Mouse (Mus musculus): ENCODE measurements around the gene Prdx5. TPM values are rescaled to one million over a fixed set of nuclear protein-coding genes. Genes with fewer than 3 reads are reported as not detected.

Gene Prdx5
- total and polyA plus RNA-seq, 3 experiments = 130 to 246 TPM; not detected in 1

GRCm38 (mm10) chr19:6954046-6954445, 44.1 kb upstream of the Prdx5 start:
- no peak overlapping the region for H3K9ac ChIP-seq (ENCODE audit: control insufficient read depth, low read depth, low read length, poor library complexity, severe bottlenecking)
- H3K36me3 ChIP-seq (ENCODE audit: control insufficient read depth in 1 of 2, insufficient read depth in 2 of 2, low read length in 2 of 2) = peaks cover 2 to 6% of the 10 kb centered on the region in 2 experiments; a peak in 2 of 4 replicates
- DNase-seq (ENCODE audit: low read depth, low spot score) = peak; percentile 18
- H3K27ac ChIP-seq (ENCODE audit: control insufficient read depth, low read depth, low read length) = no peak overlapping the region
- TF ChIP-seq EP300 (IDR thresholded peaks at IDR 0.05; ENCODE audit: low read depth in 1 of 2, low read length in 2 of 2) (no peak), MAFK (IDR thresholded peaks at IDR 0.05; ENCODE audit: borderline replicate concordance, low read depth, low read length) (no peak), ZMIZ1 (IDR thresholded peaks at IDR 0.05; ENCODE audit: low read depth, low read length) (no peak), CTCF (IDR thresholded peaks at IDR 0.05 in 2 of 3, conservative IDR thresholded peaks at IDR 0.05 in 1 of 3; ENCODE audit: control insufficient read depth in 1 of 3, insufficient read depth in 1 of 3, low read depth in 2 of 3, low read length in 3 of 3, poor library complexity in 1 of 3, severe bottlenecking in 1 of 3) (peak; percentile 21 to 49 (median 37); a peak in 4 of 6 replicates), KAT2A (conservative IDR thresholded peaks at IDR 0.05; ENCODE audit: low read depth, low read length) (no peak), HCFC1 (IDR thresholded peaks at IDR 0.05; ENCODE audit: low read depth, low read length) (no peak), TCF12 (IDR thresholded peaks at IDR 0.05; ENCODE audit: low read depth, low read length) (no peak), ZKSCAN1 (IDR thresholded peaks at IDR 0.05; ENCODE audit: low read depth, low read length) (no peak)
- no peaks in the 10 kb centered on the region for H3K9me3 ChIP-seq (replicated peaks; ENCODE audit: insufficient read depth, low read length)
- peaks cover 1% of the 10 kb centered on the region; the same call in 1 of the 2 replicates for H3K79me2 ChIP-seq (ENCODE audit: control insufficient read depth, insufficient read depth, low read length, poor library complexity)
- H3K4me3 ChIP-seq (ENCODE audit: control insufficient read depth in 1 of 2, insufficient read depth in 1 of 2, low read depth in 2 of 2, low read length in 2 of 2) = no peak overlapping the region
- 0 out of 4 replicates have a peak, but pooled peaks cover 0 to 6% of the 10 kb centered on the region in 2 experiments for H3K4me1 ChIP-seq (ENCODE audit: control insufficient read depth in 1 of 2, insufficient read depth in 2 of 2, low read length in 2 of 2)
- no peaks in the 10 kb centered on the region for H3K27me3 ChIP-seq (ENCODE audit: control insufficient read depth in 1 of 2, insufficient read depth in 2 of 2, low read length in 2 of 2)

GRCm38 (mm10) chr19:6952712-6953037, 42.8 kb upstream of the Prdx5 start:
- 0 out of 4 replicates have a peak, but pooled peaks cover 0 to 6% of the 10 kb centered on the region in 2 experiments for H3K4me1 ChIP-seq (ENCODE audit: control insufficient read depth in 1 of 2, insufficient read depth in 2 of 2, low read length in 2 of 2)

GRCm38 (mm10) chr19:6951994-6952711, 42.2 kb upstream of the Prdx5 start:
- Histone ChIP-seq H3K4me1 (ENCODE audit: control insufficient read depth in 1 of 2, insufficient read depth in 2 of 2, low read length in 2 of 2) (0 out of 4 replicates have a peak, but pooled peaks cover 0 to 6% of the 10 kb centered on the region in 2 experiments), H3K27me3 (ENCODE audit: control insufficient read depth in 1 of 2, insufficient read depth in 2 of 2, low read length in 2 of 2) (no peaks in the 10 kb centered on the region), H3K9me3 (replicated peaks; ENCODE audit: insufficient read depth, low read length) (no peaks in the 10 kb centered on the region), H3K9ac (ENCODE audit: control insufficient read depth, low read depth, low read length, poor library complexity, severe bottlenecking) (peak overlapping the region; percentile 82), H3K36me3 (ENCODE audit: control insufficient read depth in 1 of 2, insufficient read depth in 2 of 2, low read length in 2 of 2) (peaks cover 2 to 6% of the 10 kb centered on the region in 2 experiments; a peak in 2 of 4 replicates), H3K79me2 (ENCODE audit: control insufficient read depth, insufficient read depth, low read length, poor library complexity) (peaks cover 1% of the 10 kb centered on the region; the same call in 1 of the 2 replicates), H3K4me3 (ENCODE audit: control insufficient read depth in 1 of 2, insufficient read depth in 1 of 2, low read depth in 2 of 2, low read length in 2 of 2) (peak overlapping the region; percentile 61 to 72), H3K27ac (ENCODE audit: control insufficient read depth, low read depth, low read length) (peak overlapping the region; percentile 91)
- TF ChIP-seq MEF2A (IDR thresholded peaks at IDR 0.05; ENCODE audit: extremely low read depth, insufficient replicate concordance, low read depth, low read length, poor library complexity, severe bottlenecking) = no peak
- TF ChIP-seq CTCF (IDR thresholded peaks at IDR 0.05 in 2 of 3, conservative IDR thresholded peaks at IDR 0.05 in 1 of 3; ENCODE audit: control insufficient read depth in 1 of 3, insufficient read depth in 1 of 3, low read depth in 2 of 3, low read length in 3 of 3, poor library complexity in 1 of 3, severe bottlenecking in 1 of 3) = no peak
- peak in 1 of 2 experiments; percentile 19; a peak in 1 of 4 replicates for TF ChIP-seq POLR2A (IDR thresholded peaks at IDR 0.05; ENCODE audit: control insufficient read depth in 1 of 2, insufficient read depth in 1 of 2, low read depth in 1 of 2, low read length in 2 of 2, poor library complexity in 1 of 2)
- TF ChIP-seq CHD2 (IDR thresholded peaks at IDR 0.05; ENCODE audit: low read length) = no peak
- 0 out of 2 replicates have a peak, but pooled peaks have one; percentile 23 for TF ChIP-seq GATA1 (IDR thresholded peaks at IDR 0.05; ENCODE audit: low read depth, low read length)
- 0 out of 2 replicates have a peak, but pooled peaks have one; percentile 52 for TF ChIP-seq CHD1 (IDR thresholded peaks at IDR 0.05; ENCODE audit: low read depth, low read length)
- no peak for TF ChIP-seq MAFK (IDR thresholded peaks at IDR 0.05; ENCODE audit: borderline replicate concordance, low read depth, low read length)
- TF ChIP-seq USF1 (IDR thresholded peaks at IDR 0.05; ENCODE audit: low read depth, low read length) = peak; percentile 41; the same call in 1 of the 2 replicates
- no peak for TF ChIP-seq MAZ (IDR thresholded peaks at IDR 0.05; ENCODE audit: low read depth, low read length)
- peak; percentile 79 for DNase-seq (ENCODE audit: low read depth, low spot score)

More at GRCm38 (mm10) chr19:6952712-6953037, 42.8 kb upstream of the Prdx5 start:
- peak overlapping the region; percentile 82 for H3K9ac ChIP-seq (ENCODE audit: control insufficient read depth, low read depth, low read length, poor library complexity, severe bottlenecking)
- TF ChIP-seq ETS1 (IDR thresholded peaks at IDR 0.05; ENCODE audit: low read depth, low read length) (peak; percentile 40; the same call in 1 of the 2 replicates), RCOR1 (IDR thresholded peaks at IDR 0.05; ENCODE audit: low read depth, low read length) (0 out of 2 replicates have a peak, but pooled peaks have one; percentile 14), ZC3H11A (IDR thresholded peaks at IDR 0.05; ENCODE audit: low read depth, low read length) (no peak), GATA1 (IDR thresholded peaks at IDR 0.05; ENCODE audit: low read depth, low read length) (peak; percentile 79), CHD1 (IDR thresholded peaks at IDR 0.05; ENCODE audit: low read depth, low read length) (0 out of 2 replicates have a peak, but pooled peaks have one; percentile 21), CTCF (IDR thresholded peaks at IDR 0.05 in 2 of 3, conservative IDR thresholded peaks at IDR 0.05 in 1 of 3; ENCODE audit: control insufficient read depth in 1 of 3, insufficient read depth in 1 of 3, low read depth in 2 of 3, low read length in 3 of 3, poor library complexity in 1 of 3, severe bottlenecking in 1 of 3) (no peak)
- peak; percentile 52 for DNase-seq (ENCODE audit: low read depth, low spot score)
- peak overlapping the region; percentile 91 for H3K27ac ChIP-seq (ENCODE audit: control insufficient read depth, low read depth, low read length)
- H3K4me3 ChIP-seq (ENCODE audit: control insufficient read depth in 1 of 2, insufficient read depth in 1 of 2, low read depth in 2 of 2, low read length in 2 of 2) = peak overlapping the region; percentile 61 to 72
- no peaks in the 10 kb centered on the region for H3K27me3 ChIP-seq (ENCODE audit: control insufficient read depth in 1 of 2, insufficient read depth in 2 of 2, low read length in 2 of 2)
- no peaks in the 10 kb centered on the region for H3K9me3 ChIP-seq (replicated peaks; ENCODE audit: insufficient read depth, low read length)
- peaks cover 1% of the 10 kb centered on the region; the same call in 1 of the 2 replicates for H3K79me2 ChIP-seq (ENCODE audit: control insufficient read depth, insufficient read depth, low read length, poor library complexity)
- peaks cover 2 to 6% of the 10 kb centered on the region in 2 experiments; a peak in 2 of 4 replicates for H3K36me3 ChIP-seq (ENCODE audit: control insufficient read depth in 1 of 2, insufficient read depth in 2 of 2, low read length in 2 of 2)
